Mouse (Mus musculus) lung, postnatal 0 days (tissue): ENCODE data around the gene Aco2.

Experiments used
- CTCF ChIP-seq: IDR thresholded peaks from 2 replicates; pipeline ENCODE4 v1.5.1; 2016; ENCODE audit warnings: antibody characterized with exemption, mild to moderate bottlenecking
- EP300 ChIP-seq: IDR thresholded peaks from 2 replicates; pipeline ENCODE4 v1.6.1; 2016; ENCODE audit warnings: antibody characterized with exemption, mild to moderate bottlenecking, control low read depth

DNA sequence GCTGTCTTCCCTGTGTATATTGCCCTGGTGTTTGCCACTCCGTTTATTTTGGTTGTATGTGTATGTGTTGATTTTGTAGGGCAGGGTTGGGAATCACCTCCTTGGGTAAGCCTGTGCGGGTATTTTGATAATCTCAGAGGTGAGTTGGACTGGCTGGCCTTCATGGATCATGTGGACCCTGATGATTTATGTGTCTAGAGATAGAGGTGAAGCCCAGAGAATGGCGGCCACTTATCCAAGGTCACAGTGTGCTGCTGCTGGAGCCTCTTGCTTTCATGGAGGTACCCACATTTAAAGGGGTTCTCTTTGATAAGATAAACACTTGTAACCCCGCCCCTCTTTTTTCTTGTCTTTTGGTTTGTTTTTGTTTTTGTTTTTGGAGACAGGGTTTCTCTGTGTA lies 67.7 kb downstream of the Aco2 start:
- TF ChIP-seq CTCF: no peak
- no peak for TF ChIP-seq EP300
